Mouse (Mus musculus): ENCODE measurements around the gene Sec24b. TPM values are rescaled to one million over a fixed set of nuclear protein-coding genes. Genes with fewer than 3 reads are reported as not detected.

Gene Sec24b
- polyA plus RNA-seq (2014; fragmentation: Illumina TruSeq; extraction: RNeasy Lipid Tissue Mini Kit (QIAGEN cat#74804); ENCODE audit: low read depth, low replicate concordance): 31.2 TPM

GRCm38 (mm10) chr3:130061281-130061680 is at the start of gene Sec24b:
Gene Sec24b, minus strand, starts transcription at chr3:130061553.

GRCm38 (mm10) chr3:129969432-129970395 is 91.6 kb downstream of the Sec24b start, which contains the start of gene Mcub:
Gene Mcub, minus strand, starts transcription at chr3:129970206.

Other genes with a start within 250 kb of the Sec24b start
- gene Rrh, start 239.0 kb downstream of the Sec24b start, polyA plus RNA-seq (2014; fragmentation: Illumina TruSeq; extraction: RNeasy Lipid Tissue Mini Kit (QIAGEN cat#74804); ENCODE audit: low read depth, low replicate concordance): not detected
- 30.0 TPM for gene Gar1, start 230.2 kb downstream of the Sec24b start, polyA plus RNA-seq (2014; fragmentation: Illumina TruSeq; extraction: RNeasy Lipid Tissue Mini Kit (QIAGEN cat#74804); ENCODE audit: low read depth, low replicate concordance)
- gene Cfi, start 225.7 kb downstream of the Sec24b start, polyA plus RNA-seq (2014; fragmentation: Illumina TruSeq; extraction: RNeasy Lipid Tissue Mini Kit (QIAGEN cat#74804); ENCODE audit: low read depth, low replicate concordance): 6.6 TPM
- gene Pla2g12a, start 182.9 kb downstream of the Sec24b start, polyA plus RNA-seq (2014; fragmentation: Illumina TruSeq; extraction: RNeasy Lipid Tissue Mini Kit (QIAGEN cat#74804); ENCODE audit: low read depth, low replicate concordance): 17.8 TPM
- gene Casp6, start 160.1 kb downstream of the Sec24b start, polyA plus RNA-seq (2014; fragmentation: Illumina TruSeq; extraction: RNeasy Lipid Tissue Mini Kit (QIAGEN cat#74804); ENCODE audit: low read depth, low replicate concordance): 33.2 TPM
- gene Mcub, start 91.3 kb downstream of the Sec24b start, polyA plus RNA-seq (2014; fragmentation: Illumina TruSeq; extraction: RNeasy Lipid Tissue Mini Kit (QIAGEN cat#74804); ENCODE audit: low read depth, low replicate concordance): 2.6 TPM
- gene Col25a1, start 69.9 kb upstream of the Sec24b start, polyA plus RNA-seq (2014; fragmentation: Illumina TruSeq; extraction: RNeasy Lipid Tissue Mini Kit (QIAGEN cat#74804); ENCODE audit: low read depth, low replicate concordance): 0.20 TPM

Data from kidney, adult 10 weeks (tissue).